Mouse (Mus musculus) megakaryocyte-erythroid progenitor cell, adult 5-6 weeks (primary cell): ENCODE measurements at regions not wholly inside any gene's neighbourhood (a gene's known extent, or its start where the extent isn't known, plus 50 kb on each side); places are given as distances from the start of the nearest gene placed in this dataset.

Experiments
- ATAC-seq: replicated peaks from 2 replicates; pipeline ENCODE4 v1.8.0; 2016; ENCODE audit warnings: mild to moderate bottlenecking, inconsistent platforms; ENCODE audit not compliant: severe bottlenecking, poor library complexity, low FRiP score, low TSS enrichment

- no peak for ATAC-seq
Observed at GRCm38 (mm10) chr12:118566681-118567080, 265.4 kb upstream of the Sp4 start.

- no peak for ATAC-seq
Observed at GRCm38 (mm10) chr12:118564394-118565112, 263.3 kb upstream of the Sp4 start.

- ATAC-seq: no peak
Observed at GRCm38 (mm10) chr12:118562226-118562625, 261.0 kb upstream of the Sp4 start.

- ATAC-seq: no peak
Observed at GRCm38 (mm10) chr12:118549071-118549470, 247.8 kb upstream of the Sp4 start.

GRCm38 (mm10) chr12:118540336-118540735 is 239.1 kb upstream of the Sp4 start:
- ATAC-seq: no peak

- no peak for ATAC-seq
Observed at GRCm38 (mm10) chr12:118530514-118530913, 229.3 kb upstream of the Sp4 start.

- ATAC-seq: 0 out of 2 replicates have a peak, but pooled peaks have one; percentile 44
Observed at GRCm38 (mm10) chr12:118529428-118530361, 228.5 kb upstream of the Sp4 start.

GRCm38 (mm10) chr12:118521770-118522169 is 220.5 kb upstream of the Sp4 start:
- ATAC-seq: no peak

GRCm38 (mm10) chr12:118521329-118521728 is 220.1 kb upstream of the Sp4 start:
- no peak for ATAC-seq

GRCm38 (mm10) chr12:118519801-118520327 is 218.6 kb upstream of the Sp4 start:
- no peak for ATAC-seq

- no peak for ATAC-seq
Observed at GRCm38 (mm10) chr12:118510989-118511388, 209.7 kb upstream of the Sp4 start.

GRCm38 (mm10) chr12:118508972-118509917 is 208.0 kb upstream of the Sp4 start:
- no peak for ATAC-seq

- ATAC-seq: no peak
Observed at GRCm38 (mm10) chr12:118500392-118500791, 199.2 kb upstream of the Sp4 start.

GRCm38 (mm10) chr12:118488038-118488437 is 186.8 kb upstream of the Sp4 start:
- no peak for ATAC-seq

GRCm38 (mm10) chr12:118486434-118486833 is 185.2 kb upstream of the Sp4 start:
- ATAC-seq: no peak

GRCm38 (mm10) chr12:118481347-118481746 is 180.1 kb upstream of the Sp4 start:
- no peak for ATAC-seq

- ATAC-seq: no peak
Observed at GRCm38 (mm10) chr12:118474732-118475131, 173.5 kb upstream of the Sp4 start.

- ATAC-seq: no peak
Observed at GRCm38 (mm10) chr12:118466837-118467236, 165.6 kb upstream of the Sp4 start.
